Mouse (Mus musculus) cerebellum, adult 8-10 months (tissue): ENCODE results near the gene Cacna1b.

Experiments
- DNase-seq: peaks from one replicate; pipeline ENCODE4 v3.0.0; 2022

Gene Cacna1b

GRCm38 (mm10) chr2:24717963-24718362, 45.0 kb downstream of the Cacna1b start:
- no peak for DNase-seq

GRCm38 (mm10) chr2:24717461-24717860, 45.5 kb downstream of the Cacna1b start:
- DNase-seq: peak; percentile 54

- DNase-seq: no peak
These were observed 57.0 kb downstream of the Cacna1b start for GRCm38 (mm10) chr2:24705929-24706328.

GRCm38 (mm10) chr2:24702208-24702957, 60.6 kb downstream of the Cacna1b start:
- no peak for DNase-seq

- DNase-seq: no peak
These were observed 65.5 kb downstream of the Cacna1b start for GRCm38 (mm10) chr2:24697281-24697980.

- no peak for DNase-seq
These were observed 70.6 kb downstream of the Cacna1b start for GRCm38 (mm10) chr2:24692371-24692770.

- DNase-seq: no peak
These were observed 72.6 kb downstream of the Cacna1b start for GRCm38 (mm10) chr2:24690356-24690755.

GRCm38 (mm10) chr2:24685347-24685746, 77.6 kb downstream of the Cacna1b start:
- no peak for DNase-seq

GRCm38 (mm10) chr2:24684796-24685195, 78.2 kb downstream of the Cacna1b start:
- DNase-seq: no peak

GRCm38 (mm10) chr2:24683266-24683665, 79.7 kb downstream of the Cacna1b start:
- DNase-seq: no peak

- DNase-seq: peak; percentile 42
These were observed 82.2 kb downstream of the Cacna1b start for GRCm38 (mm10) chr2:24680731-24681130.

GRCm38 (mm10) chr2:24680176-24680575, 82.8 kb downstream of the Cacna1b start:
- no peak for DNase-seq

- no peak for DNase-seq
These were observed 83.8 kb downstream of the Cacna1b start for GRCm38 (mm10) chr2:24679012-24679651.

- DNase-seq: no peak
These were observed 84.4 kb downstream of the Cacna1b start for GRCm38 (mm10) chr2:24678538-24678937.

GRCm38 (mm10) chr2:24678110-24678509, 84.8 kb downstream of the Cacna1b start:
- no peak for DNase-seq

GRCm38 (mm10) chr2:24677629-24678028, 85.3 kb downstream of the Cacna1b start:
- no peak for DNase-seq

GRCm38 (mm10) chr2:24674432-24675006, 88.4 kb downstream of the Cacna1b start:
- DNase-seq: no peak

GRCm38 (mm10) chr2:24668598-24668997, 94.4 kb downstream of the Cacna1b start:
- DNase-seq: no peak

GRCm38 (mm10) chr2:24664678-24665257, 98.2 kb downstream of the Cacna1b start:
- DNase-seq: no peak

GRCm38 (mm10) chr2:24659150-24659775, 103.7 kb downstream of the Cacna1b start:
- no peak for DNase-seq

- DNase-seq: no peak
These were observed 114.4 kb downstream of the Cacna1b start for GRCm38 (mm10) chr2:24648503-24648902.

GRCm38 (mm10) chr2:24646452-24647146, 116.4 kb downstream of the Cacna1b start:
- DNase-seq: no peak
